Mouse (Mus musculus) heart, embryonic 15.5 days (tissue): ENCODE data around the gene Ripply1. TPM values are rescaled to one million over a fixed set of nuclear protein-coding genes. Genes with fewer than 3 reads are reported as not detected.

Experiments
- polyA plus RNA-seq: library from polyadenylated mRNA; unstranded; fragments of >200 nt; fragmentation: Nextera tagmentation; extraction: Ambion mirVana; gene quantifications from 2 replicates; pipeline ENCODE4 v1.2.1, GENCODE M21; 2015

Gene Ripply1
- polyA plus RNA-seq, 1 experiment from 2014 or later: not detected

Other genes with a start within 250 kb of the Ripply1 start
- gene Rnf128, start 219.0 kb downstream of the Ripply1 start, polyA plus RNA-seq: 28.8 and 36.0 TPM in 2 replicates
- gene Tbc1d8b, start 97.4 kb downstream of the Ripply1 start, polyA plus RNA-seq: 2.5 and 3.0 TPM in 2 replicates
- gene Gm15013, start 67.9 kb downstream of the Ripply1 start, polyA plus RNA-seq: 0.26 and 0.36 TPM in 2 replicates
- gene Cldn2, start 18.5 kb upstream of the Ripply1 start, polyA plus RNA-seq: 0.19 and 0.72 TPM in 2 replicates
- 15.0 and 15.1 TPM in 2 replicates for gene Morc4, start 89.3 kb upstream of the Ripply1 start, polyA plus RNA-seq
- gene Rbm41, start 216.2 kb upstream of the Ripply1 start, polyA plus RNA-seq: 4.0 and 4.2 TPM in 2 replicates